ENCODE assay signal across 24 mouse cellular contexts in the genomic region with DNA sequence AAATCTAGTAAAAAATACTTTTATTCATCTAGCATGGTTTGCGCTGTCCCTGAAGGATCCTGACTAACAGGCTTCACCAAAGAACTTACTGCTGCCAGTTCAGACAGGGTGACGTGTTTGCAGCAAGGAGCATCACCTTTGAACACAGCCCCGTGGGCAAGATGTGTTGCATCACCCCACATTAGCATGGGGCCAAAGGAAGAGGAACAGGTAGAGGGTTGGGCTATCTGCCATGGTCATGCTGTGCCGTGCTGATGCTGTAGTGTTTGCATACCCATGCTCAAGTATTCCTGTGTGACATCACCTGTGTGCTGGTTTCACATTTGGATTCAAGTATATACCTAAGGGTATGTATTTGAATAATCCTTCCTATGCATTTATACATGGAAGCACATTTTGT.
DNase-seq lines count a peak whose midpoint lies in the region; ATAC-seq and TF ChIP-seq lines count a peak whose summit lies in the region.
"Had no signal": no experiment of that assay in that cellular context is flagged by ENCODE, and none has a peak within 500 bp of the region (broad histone marks: within the 10 kb centered on the region; RNA-seq: fewer than 3 reads in every experiment).

No protein-coding gene starts in this region.

- no peak overlapping the region for H3K4me3 ChIP-seq in intestine, postnatal 0 days (ENCODE audit: low read depth, low read length)
- no peak overlapping the region for H3K4me3 ChIP-seq in intestine, embryonic 15.5 days (replicated peaks)
- H3K4me3 ChIP-seq in liver, adult 2 months (ENCODE audit: insufficient read depth, low read depth, low read length) = no peak overlapping the region
- H3K4me3 ChIP-seq: embryonic facial prominence, embryonic 12.5 days; forebrain, embryonic 13.5 days; gastrocnemius, adult 2 months; heart, embryonic 15.5 days; hindbrain, embryonic 13.5 days had no signal

- H3K27me3 ChIP-seq in intestine, postnatal 0 days (replicated peaks; ENCODE audit: control insufficient read depth, insufficient read depth, low read length) = no peaks in the 10 kb centered on the region
- H3K27me3 ChIP-seq in intestine, embryonic 15.5 days (replicated peaks) = no peaks in the 10 kb centered on the region
- H3K27me3 ChIP-seq in liver, adult 2 months (ENCODE audit: control insufficient read depth, insufficient read depth, low read length) = no peaks in the 10 kb centered on the region
- H3K27me3 ChIP-seq: embryonic facial prominence, embryonic 12.5 days; forebrain, embryonic 13.5 days; heart, embryonic 15.5 days; hindbrain, embryonic 13.5 days; Patski had no signal

- H3K36me3 ChIP-seq in intestine, postnatal 0 days (ENCODE audit: control insufficient read depth, insufficient read depth) = no peaks in the 10 kb centered on the region
- H3K36me3 ChIP-seq in intestine, embryonic 15.5 days = no peaks in the 10 kb centered on the region
- H3K36me3 ChIP-seq in liver, adult 2 months (ENCODE audit: control insufficient read depth, insufficient read depth, low read length) = no peaks in the 10 kb centered on the region
- H3K36me3 ChIP-seq: embryonic facial prominence, embryonic 12.5 days; heart, embryonic 15.5 days; hindbrain, embryonic 13.5 days had no signal

- H3K27ac ChIP-seq in intestine, postnatal 0 days (ENCODE audit: low read depth, low read length) = no peak overlapping the region
- H3K27ac ChIP-seq in intestine, embryonic 15.5 days = no peak overlapping the region
- no peak overlapping the region for H3K27ac ChIP-seq in liver, adult 2 months (replicated peaks; ENCODE audit: insufficient read depth, low read depth, low read length)
- H3K27ac ChIP-seq: embryonic facial prominence, embryonic 12.5 days; forebrain, embryonic 13.5 days; gastrocnemius, adult 2 months; heart, embryonic 15.5 days; hindbrain, embryonic 13.5 days had no signal

- DNase-seq in liver, adult 2 months (ENCODE audit: extremely low read depth, low read depth, low spot score) = peak; percentile 45
- DNase-seq in liver = no peak
- DNase-seq in lung, postnatal 36 days = peak; percentile 7
- DNase-seq in lung, postnatal 25 days (ENCODE audit: low spot score) = no peak
- DNase-seq in fat pad, adult 2 months (ENCODE audit: extremely low read depth, low read depth, low spot score) = peak; percentile 93
- DNase-seq in left cerebral cortex, adult 18-20 months (ENCODE audit: low spot score in 2 of 2) = no peak
- DNase-seq: adrenal gland, postnatal 14 days; cerebellum, adult 11-12 months; cerebellum, adult 9-10 months; cerebellum, postnatal 25 days; forebrain, postnatal 0 days; gastrocnemius, adult 2 months; gastrocnemius, postnatal 25 days; heart, adult 18-20 months; heart, postnatal 14 days had no signal

- no peak for TF ChIP-seq CTCF in intestine, postnatal 0 days (IDR thresholded peaks at IDR 0.05; ENCODE audit: low read depth)
- TF ChIP-seq CTCF in liver, adult 2 months (IDR thresholded peaks at IDR 0.05; ENCODE audit: low read depth, low read length) = no peak

- TF ChIP-seq POLR2A in liver, adult 2 months (IDR thresholded peaks at IDR 0.05; ENCODE audit: extremely low read depth, insufficient read depth, low read length) = no peak

- 60% methylated on average over 4 of the region's 4 CpGs for WGBS in intestine, postnatal 0 days
- 80% methylated on average over 4 of the region's 4 CpGs for WGBS in intestine, embryonic 15.5 days
- 43% methylated on average over 4 of the region's 4 CpGs for whole genome bisulfite sequencing in liver, adult 2 months

- no peaks in the 10 kb centered on the region for H3K4me1 ChIP-seq in intestine, postnatal 0 days (replicated peaks; ENCODE audit: control insufficient read depth, insufficient read depth, low read length)
- no peaks in the 10 kb centered on the region for H3K4me1 ChIP-seq in intestine, embryonic 15.5 days (replicated peaks)
- H3K4me1 ChIP-seq in liver, adult 2 months (ENCODE audit: control insufficient read depth, insufficient read depth, low read length) = no peaks in the 10 kb centered on the region
- H3K4me1 ChIP-seq: embryonic facial prominence, embryonic 12.5 days; forebrain, embryonic 13.5 days; heart, embryonic 15.5 days; hindbrain, embryonic 13.5 days had no signal

- H3K9me3 ChIP-seq in intestine, postnatal 0 days (ENCODE audit: control insufficient read depth) = no peaks in the 10 kb centered on the region
- H3K9me3 ChIP-seq in intestine, embryonic 15.5 days = no peaks in the 10 kb centered on the region
- H3K9me3 ChIP-seq: embryonic facial prominence, embryonic 12.5 days; forebrain, embryonic 13.5 days; heart, embryonic 15.5 days; hindbrain, embryonic 13.5 days had no signal

- H3K79me2 ChIP-seq in liver, adult 2 months (ENCODE audit: control insufficient read depth, insufficient read depth, low read length) = no peaks in the 10 kb centered on the region

- peak; percentile 65; the same call in 1 of the 2 replicates for ATAC-seq in intestine, postnatal 0 days
- ATAC-seq in intestine, embryonic 15.5 days = no peak
- ATAC-seq: activated CD4-positive, CD25-positive, alpha-beta regulatory T cell, adult 4 months; forebrain, embryonic 13.5 days; forebrain, postnatal 0 days; Patski had no signal

- no peak overlapping the region for H3K9ac ChIP-seq in intestine, postnatal 0 days (ENCODE audit: low read depth, low read length)
- no peak overlapping the region for H3K9ac ChIP-seq in intestine, embryonic 15.5 days
- H3K9ac ChIP-seq in liver, adult 2 months (ENCODE audit: low read depth, low read length) = no peak overlapping the region
- H3K9ac ChIP-seq: embryonic facial prominence, embryonic 12.5 days; forebrain, embryonic 13.5 days; forebrain, postnatal 0 days; heart, embryonic 15.5 days; hindbrain, embryonic 13.5 days had no signal

- H3K4me2 ChIP-seq in intestine, postnatal 0 days (replicated peaks; ENCODE audit: low read depth) = no peak overlapping the region
- no peak overlapping the region for H3K4me2 ChIP-seq in intestine, embryonic 15.5 days (replicated peaks)
- H3K4me2 ChIP-seq: embryonic facial prominence, embryonic 12.5 days; forebrain, embryonic 13.5 days; heart, embryonic 11.5 days; heart, embryonic 15.5 days; hindbrain, embryonic 13.5 days had no signal

Comparison
In these comparisons a context has a peak if more than half of its experiments do, and no peak if none do; other contexts are left out.
1. DNase-seq: peak in liver, adult 2 months (single experiment), lung, postnatal 36 days (single experiment) and fat pad, adult 2 months (single experiment); none in liver (single experiment), lung, postnatal 25 days (single experiment) and left cerebral cortex, adult 18-20 months (0 of 2).